Mouse (Mus musculus) adrenal gland, postnatal 4 days (tissue): ENCODE measurements around the gene Svs1. TPM values are rescaled to one million over a fixed set of nuclear protein-coding genes. Genes with fewer than 3 reads are reported as not detected.
A peak's percentile ranks its signal among the peaks of the same experiment; 100 is the strongest.

ENCODE experiments used
- DNase-seq, 2 experiments: peaks; one replicate each; pipeline ENCODE4 v3.0.0; 2021 to 2022; ENCODE audit warnings: low spot score in 2 of 2, mixed read lengths in 2 of 2
- total RNA-seq, 2 experiments: library from RNA; stranded (reverse); gene quantifications; 2 replicates each; pipeline ENCODE4 v1.2.3; 2021

The Svs1 gene
- total RNA-seq, 2 experiments from 2014 or later, result 0.11 TPM; not detected in 1

- DNase-seq, result no peak
Observed at GRCm38 (mm10) chr6:49009665-49010064, 23.0 kb downstream of the Svs1 start.

GRCm38 (mm10) chr6:49011191-49011590, 24.5 kb downstream of the Svs1 start:
- DNase-seq, result no peak

- DNase-seq, result no peak
Observed at GRCm38 (mm10) chr6:49013023-49013422, 26.4 kb downstream of the Svs1 start.

GRCm38 (mm10) chr6:49013458-49013857, 26.8 kb downstream of the Svs1 start:
- DNase-seq, result no peak

GRCm38 (mm10) chr6:49017150-49017549, 30.5 kb downstream of the Svs1 start:
- DNase-seq, result no peak

GRCm38 (mm10) chr6:49019341-49019740, 32.7 kb downstream of the Svs1 start:
- no peak for DNase-seq

- no peak for DNase-seq
Observed at GRCm38 (mm10) chr6:49021141-49022012, 34.7 kb downstream of the Svs1 start.

- no peak for DNase-seq
Observed at GRCm38 (mm10) chr6:49022384-49022783, 35.7 kb downstream of the Svs1 start.

GRCm38 (mm10) chr6:49023315-49023714, 36.7 kb downstream of the Svs1 start:
- no peak for DNase-seq

GRCm38 (mm10) chr6:49025290-49025689, 38.6 kb downstream of the Svs1 start:
- no peak for DNase-seq

- DNase-seq, result no peak
Observed at GRCm38 (mm10) chr6:49026496-49026895, 39.8 kb downstream of the Svs1 start.

- no peak for DNase-seq
Observed at GRCm38 (mm10) chr6:49028019-49028418, 41.4 kb downstream of the Svs1 start.

GRCm38 (mm10) chr6:49028708-49029107, 42.0 kb downstream of the Svs1 start:
- DNase-seq, result no peak

- no peak for DNase-seq
Observed at GRCm38 (mm10) chr6:49031230-49031629, 44.6 kb downstream of the Svs1 start.

GRCm38 (mm10) chr6:49032783-49033182, 46.1 kb downstream of the Svs1 start:
- DNase-seq, result no peak

GRCm38 (mm10) chr6:49036275-49037267, 49.9 kb downstream of the Svs1 start, which contains the start of gene Gpnmb:
TSS of gene Gpnmb (plus strand) at chr6:49036546.
- no peak for DNase-seq

- DNase-seq, result no peak
Observed at GRCm38 (mm10) chr6:49037268-49037662, 50.6 kb downstream of the Svs1 start.

- DNase-seq, result peak in 1 of 2 experiments; percentile 31
Observed at GRCm38 (mm10) chr6:49039470-49040180, 53.0 kb downstream of the Svs1 start.
